Mouse (Mus musculus): ENCODE measurements at regions not wholly inside any gene's neighbourhood (a gene's known extent, or its start where the extent isn't known, plus 50 kb on each side); places are given as distances from the start of the nearest gene placed in this dataset.

DNA sequence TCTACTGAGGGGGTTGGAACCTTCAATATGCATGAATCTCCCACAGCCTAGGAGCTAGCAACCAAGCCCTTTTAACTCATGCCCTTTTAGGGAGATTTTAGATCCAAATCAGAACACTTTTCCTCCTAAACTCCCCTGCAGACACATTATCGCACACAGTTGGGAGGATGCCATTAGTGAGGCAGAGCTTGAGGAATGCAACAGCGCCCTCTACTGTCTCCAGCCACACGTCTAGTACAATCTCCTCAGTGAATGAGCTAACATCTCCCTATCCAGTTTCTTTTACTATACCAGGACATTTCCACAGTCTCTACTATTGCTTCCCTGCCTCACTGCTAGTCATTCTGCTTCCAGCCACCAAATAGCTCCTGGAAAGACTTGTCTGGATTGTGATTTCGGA lies 59.3 kb downstream of the 1700080O16Rik start:
- H3K4me1 ChIP-seq (replicated peaks; ENCODE audit: control insufficient read depth, insufficient read depth, low read length): no peaks in the 10 kb centered on the region
- H3K9me3 ChIP-seq (ENCODE audit: control insufficient read depth, low read length): no peaks in the 10 kb centered on the region
- no peak overlapping the region for H3K4me2 ChIP-seq (ENCODE audit: low read depth, low read length, severe bottlenecking)
- no peak overlapping the region for H3K4me3 ChIP-seq (ENCODE audit: low read depth, low read length)
- no peak overlapping the region for H3K9ac ChIP-seq (ENCODE audit: low read length)
- no peak overlapping the region for H3K27ac ChIP-seq (ENCODE audit: low read depth, low read length)
- DNase-seq (ENCODE audit: low spot score) (peak; percentile 74), ATAC-seq (replicated peaks; ENCODE audit: low FRiP score) (peak; percentile 63; the same call in 1 of the 2 replicates)
- WGBS: 15% methylated on average over 4 of the region's 4 CpGs
- no peaks in the 10 kb centered on the region for H3K27me3 ChIP-seq (ENCODE audit: control insufficient read depth, insufficient read depth, low read length)
- H3K36me3 ChIP-seq (ENCODE audit: control insufficient read depth, insufficient read depth, low read length): no peaks in the 10 kb centered on the region

DNA sequence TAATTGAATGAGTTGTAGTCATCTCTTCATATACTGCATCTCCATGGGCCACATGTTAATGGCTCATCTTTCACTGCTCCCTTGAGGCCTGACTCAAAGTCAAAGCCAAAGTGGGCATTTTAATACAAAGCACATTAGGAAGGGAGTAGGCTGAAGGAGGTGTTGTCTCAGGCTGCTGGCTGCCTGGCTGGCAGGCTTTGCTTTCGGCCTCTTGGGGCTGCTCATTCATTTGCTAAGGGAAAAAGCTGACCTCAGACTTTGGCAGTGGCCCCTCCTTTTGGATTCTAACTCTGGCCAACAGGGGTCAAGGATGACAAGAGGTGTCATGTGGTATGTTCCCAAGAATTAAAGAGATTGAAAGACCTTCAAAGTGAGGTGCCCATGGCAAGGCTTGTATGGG lies 61.0 kb downstream of the 1700080O16Rik start:
- H3K4me3 ChIP-seq (ENCODE audit: low read depth, low read length): no peak overlapping the region
- 20% methylated on average over 1 of the region's 1 CpGs for WGBS
- H3K27me3 ChIP-seq (ENCODE audit: control insufficient read depth, insufficient read depth, low read length): no peaks in the 10 kb centered on the region
- H3K36me3 ChIP-seq (ENCODE audit: control insufficient read depth, insufficient read depth, low read length): no peaks in the 10 kb centered on the region
- DNase-seq (ENCODE audit: low spot score) (no peak), ATAC-seq (replicated peaks; ENCODE audit: low FRiP score) (no peak)
- H3K9me3 ChIP-seq (ENCODE audit: control insufficient read depth, low read length): no peaks in the 10 kb centered on the region
- H3K4me2 ChIP-seq (ENCODE audit: low read depth, low read length, severe bottlenecking): no peak overlapping the region
- H3K9ac ChIP-seq (ENCODE audit: low read length): no peak overlapping the region
- H3K27ac ChIP-seq (ENCODE audit: low read depth, low read length): no peak overlapping the region
- H3K4me1 ChIP-seq (replicated peaks; ENCODE audit: control insufficient read depth, insufficient read depth, low read length): no peaks in the 10 kb centered on the region

DNA sequence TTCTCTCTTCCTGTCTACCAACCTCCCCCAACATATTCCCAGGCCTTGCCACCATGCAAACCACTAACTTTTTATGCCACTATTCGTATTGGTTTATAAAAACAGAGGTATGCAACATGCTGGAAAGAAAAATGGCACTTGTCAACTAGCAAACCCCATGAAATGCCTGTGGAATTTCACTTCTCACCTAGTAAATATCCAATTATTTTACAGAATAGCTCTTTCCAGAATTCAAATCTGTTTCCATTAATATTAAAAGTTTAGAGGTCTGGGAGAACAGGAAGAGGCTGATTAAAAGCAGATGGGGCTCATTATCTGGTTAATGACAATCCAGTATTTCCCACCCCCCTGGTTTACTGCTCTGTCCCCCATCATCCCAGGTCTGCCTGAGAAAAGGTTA lies 62.0 kb downstream of the 1700080O16Rik start:
- Histone ChIP-seq H3K9me3 (ENCODE audit: control insufficient read depth, low read length) (no peaks in the 10 kb centered on the region), H3K27me3 (ENCODE audit: control insufficient read depth, insufficient read depth, low read length) (no peaks in the 10 kb centered on the region), H3K9ac (ENCODE audit: low read length) (no peak overlapping the region), H3K36me3 (ENCODE audit: control insufficient read depth, insufficient read depth, low read length) (no peaks in the 10 kb centered on the region), H3K4me1 (replicated peaks; ENCODE audit: control insufficient read depth, insufficient read depth, low read length) (no peaks in the 10 kb centered on the region), H3K27ac (ENCODE audit: low read depth, low read length) (no peak overlapping the region), H3K4me2 (ENCODE audit: low read depth, low read length, severe bottlenecking) (no peak overlapping the region), H3K4me3 (ENCODE audit: low read depth, low read length) (no peak overlapping the region)
- DNase-seq (ENCODE audit: low spot score): no peak
- 70% methylated on average over 1 of the region's 1 CpGs for WGBS
- no peak for ATAC-seq (replicated peaks; ENCODE audit: low FRiP score)

DNA sequence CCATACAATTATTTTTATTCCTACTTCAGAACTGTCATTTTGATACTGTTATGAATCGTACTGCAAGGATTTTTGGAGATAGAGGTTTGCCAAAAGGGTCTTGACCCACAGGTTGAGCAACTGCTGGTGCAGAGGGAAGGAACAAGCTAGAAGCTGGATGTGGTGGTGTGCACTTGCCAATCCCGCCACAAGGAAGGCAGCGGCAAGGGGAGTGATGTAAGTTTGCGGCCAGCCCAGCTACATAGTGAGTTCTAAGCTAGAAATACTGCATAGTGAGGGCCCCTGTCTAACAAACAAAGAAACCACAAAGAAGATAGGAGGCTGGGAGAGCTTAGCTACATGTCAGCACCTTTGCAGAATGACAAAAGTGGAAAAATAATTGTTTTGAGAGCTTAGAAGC lies 74.1 kb downstream of the 1700080O16Rik start:
- no peak overlapping the region for H3K4me2 ChIP-seq (ENCODE audit: low read depth, low read length, severe bottlenecking)
- no peak for DNase-seq (ENCODE audit: low spot score)

DNA sequence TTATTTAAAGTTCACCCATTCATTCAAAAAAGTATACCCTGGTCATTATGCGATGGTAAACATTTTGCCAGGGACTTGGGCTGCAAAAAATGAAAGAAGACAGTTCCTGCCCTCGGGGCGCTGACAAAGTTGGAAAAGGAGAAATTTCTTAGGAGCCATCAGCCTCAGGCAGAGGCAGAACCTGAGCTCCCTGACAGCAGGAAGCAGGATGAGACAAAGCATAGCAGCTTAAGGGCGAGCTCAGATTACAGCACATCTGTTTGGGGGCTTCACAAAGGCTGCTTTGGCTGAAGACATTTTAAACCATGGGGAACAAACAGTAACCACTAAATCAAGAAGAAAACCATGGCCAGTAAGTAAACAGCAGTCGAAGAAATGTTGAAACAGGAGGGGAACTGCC lies 75.5 kb downstream of the 1700080O16Rik start:
- Histone ChIP-seq H3K4me1 (replicated peaks; ENCODE audit: control insufficient read depth, insufficient read depth, low read length) (no peaks in the 10 kb centered on the region), H3K36me3 (ENCODE audit: control insufficient read depth, insufficient read depth, low read length) (no peaks in the 10 kb centered on the region), H3K4me2 (ENCODE audit: low read depth, low read length, severe bottlenecking) (no peak overlapping the region), H3K9me3 (ENCODE audit: control insufficient read depth, low read length) (no peaks in the 10 kb centered on the region; the same call in 1 of the 2 replicates), H3K9ac (ENCODE audit: low read length) (no peak overlapping the region), H3K4me3 (ENCODE audit: low read depth, low read length) (no peak overlapping the region), H3K27ac (ENCODE audit: low read depth, low read length) (no peak overlapping the region), H3K27me3 (ENCODE audit: control insufficient read depth, insufficient read depth, low read length) (no peaks in the 10 kb centered on the region)
- ATAC-seq (replicated peaks; ENCODE audit: low FRiP score) (no peak), DNase-seq (ENCODE audit: low spot score) (no peak)
- 20% methylated on average over 5 of the region's 5 CpGs for WGBS

More for the DNA sequence above, 74.1 kb downstream of the 1700080O16Rik start:
- no peak overlapping the region for H3K27ac ChIP-seq (ENCODE audit: low read depth, low read length)
- no peak overlapping the region for H3K4me3 ChIP-seq (ENCODE audit: low read depth, low read length)
- H3K9ac ChIP-seq (ENCODE audit: low read length): no peak overlapping the region
- H3K36me3 ChIP-seq (ENCODE audit: control insufficient read depth, insufficient read depth, low read length): no peaks in the 10 kb centered on the region
- ATAC-seq (replicated peaks; ENCODE audit: low FRiP score): no peak
- no peaks in the 10 kb centered on the region for H3K4me1 ChIP-seq (replicated peaks; ENCODE audit: control insufficient read depth, insufficient read depth, low read length)
- H3K27me3 ChIP-seq (ENCODE audit: control insufficient read depth, insufficient read depth, low read length): no peaks in the 10 kb centered on the region
- H3K9me3 ChIP-seq (ENCODE audit: control insufficient read depth, low read length): no peaks in the 10 kb centered on the region; the same call in 1 of the 2 replicates
- WGBS: 91% methylated on average over 4 of the region's 4 CpGs

DNA sequence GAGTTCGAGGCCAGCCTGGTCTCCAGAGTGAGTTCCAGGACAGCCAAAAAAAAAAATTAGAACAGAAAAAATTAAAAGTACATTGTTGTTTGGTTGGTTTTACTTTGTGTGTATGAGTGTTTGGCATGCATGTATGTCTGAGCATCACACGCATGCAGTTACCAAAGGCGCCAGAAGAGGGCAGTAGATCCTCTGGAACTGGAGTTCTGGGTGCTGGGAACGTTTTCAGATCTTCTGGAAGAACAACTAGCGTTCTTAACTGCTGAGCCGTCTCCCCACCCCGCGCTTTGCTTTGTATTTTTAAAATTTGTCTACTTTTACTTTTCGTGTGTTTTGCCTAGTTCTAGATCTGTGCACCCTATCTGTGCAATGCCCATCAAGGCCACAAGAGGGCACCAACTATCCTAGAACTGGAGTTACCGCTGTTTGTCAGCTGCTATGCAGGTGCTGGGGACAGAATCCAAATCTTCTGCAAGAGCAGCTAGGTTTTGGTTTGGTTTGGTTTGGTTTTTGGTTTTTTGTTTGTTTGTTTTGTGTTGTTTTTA lies 76.9 kb downstream of the 1700080O16Rik start:
- H3K4me2 ChIP-seq (ENCODE audit: low read depth, low read length, severe bottlenecking): no peak overlapping the region
- no peak overlapping the region for H3K27ac ChIP-seq (ENCODE audit: low read depth, low read length)
- no peaks in the 10 kb centered on the region for H3K4me1 ChIP-seq (replicated peaks; ENCODE audit: control insufficient read depth, insufficient read depth, low read length)
- no peak for DNase-seq (ENCODE audit: low spot score)
- ATAC-seq (replicated peaks; ENCODE audit: low FRiP score): no peak
- no peak overlapping the region for H3K9ac ChIP-seq (ENCODE audit: low read length)
- no peaks in the 10 kb centered on the region for H3K27me3 ChIP-seq (ENCODE audit: control insufficient read depth, insufficient read depth, low read length)
- H3K4me3 ChIP-seq (ENCODE audit: low read depth, low read length): no peak overlapping the region
- H3K9me3 ChIP-seq (ENCODE audit: control insufficient read depth, low read length): no peaks in the 10 kb centered on the region; the same call in 1 of the 2 replicates
- no peaks in the 10 kb centered on the region for H3K36me3 ChIP-seq (ENCODE audit: control insufficient read depth, insufficient read depth, low read length)
- WGBS: 78% methylated on average over 10 of the region's 10 CpGs

DNA sequence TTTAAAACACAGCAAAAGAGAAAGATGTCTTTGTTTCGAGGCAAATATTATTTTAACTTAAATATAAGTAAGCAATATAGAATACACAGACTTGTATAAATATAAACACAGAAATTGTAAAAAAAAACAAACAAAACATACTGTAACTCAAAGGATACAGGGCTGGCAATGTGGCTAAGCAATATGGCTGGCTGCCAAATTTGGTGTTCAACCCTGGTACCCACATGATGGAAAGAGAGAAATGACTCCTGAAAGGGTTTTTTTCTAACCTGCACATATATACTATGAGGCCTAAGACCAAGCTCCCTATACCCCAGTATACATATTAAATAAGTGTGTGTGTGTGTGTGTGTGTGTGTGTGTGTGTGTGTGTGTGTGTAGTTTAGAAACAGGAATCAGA lies 79.9 kb downstream of the 1700080O16Rik start:
- Histone ChIP-seq H3K4me3 (ENCODE audit: low read depth, low read length) (no peak overlapping the region), H3K27me3 (ENCODE audit: control insufficient read depth, insufficient read depth, low read length) (no peaks in the 10 kb centered on the region), H3K36me3 (ENCODE audit: control insufficient read depth, insufficient read depth, low read length) (no peaks in the 10 kb centered on the region), H3K9me3 (ENCODE audit: control insufficient read depth, low read length) (no peaks in the 10 kb centered on the region; the same call in 1 of the 2 replicates), H3K4me2 (ENCODE audit: low read depth, low read length, severe bottlenecking) (no peak overlapping the region), H3K9ac (ENCODE audit: low read length) (no peak overlapping the region), H3K27ac (ENCODE audit: low read depth, low read length) (no peak overlapping the region), H3K4me1 (replicated peaks; ENCODE audit: control insufficient read depth, insufficient read depth, low read length) (no peaks in the 10 kb centered on the region)
- 68% methylated on average over 1 of the region's 1 CpGs for WGBS
- ATAC-seq (replicated peaks; ENCODE audit: low FRiP score): no peak
- DNase-seq (ENCODE audit: low spot score): no peak

DNA sequence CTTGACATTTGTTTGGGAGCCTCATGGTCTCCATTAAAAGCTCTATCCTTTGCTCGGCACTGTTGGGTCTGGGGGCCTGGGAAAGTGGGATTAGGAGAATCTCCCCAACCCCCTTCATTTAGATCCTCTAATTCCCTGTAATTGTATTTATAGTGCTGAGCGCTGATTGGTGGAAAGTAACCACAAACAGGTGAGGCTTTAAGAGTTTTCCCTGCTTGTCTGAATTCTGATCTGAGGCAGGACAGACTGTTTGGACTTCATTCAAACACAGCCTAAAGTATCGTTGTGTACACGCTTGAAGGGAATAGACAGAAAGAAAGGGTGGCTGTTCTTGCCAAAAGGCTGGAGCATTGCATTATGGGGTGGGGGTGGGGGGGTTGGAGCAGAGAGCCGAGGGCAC lies 85.1 kb upstream of the Usp26 start:
- Histone ChIP-seq H3K4me2 (ENCODE audit: low read depth, low read length, severe bottlenecking) (no peak overlapping the region), H3K27me3 (ENCODE audit: control insufficient read depth, insufficient read depth, low read length) (no peaks in the 10 kb centered on the region; the same call in 1 of the 2 replicates), H3K27ac (ENCODE audit: low read depth, low read length) (no peak overlapping the region), H3K4me3 (ENCODE audit: low read depth, low read length) (no peak overlapping the region), H3K9ac (ENCODE audit: low read length) (no peak overlapping the region), H3K36me3 (ENCODE audit: control insufficient read depth, insufficient read depth, low read length) (no peaks in the 10 kb centered on the region), H3K4me1 (replicated peaks; ENCODE audit: control insufficient read depth, insufficient read depth, low read length) (no peaks in the 10 kb centered on the region), H3K9me3 (ENCODE audit: control insufficient read depth, low read length) (no peaks in the 10 kb centered on the region)
- no peak for DNase-seq (ENCODE audit: low spot score)
- no peak for ATAC-seq (replicated peaks; ENCODE audit: low FRiP score)
- WGBS: 64% methylated on average over 5 of the region's 5 CpGs

All from forebrain, embryonic 11.5 days (tissue).